Mouse (Mus musculus): ENCODE data around the gene Sycp3.
A peak's percentile ranks its signal among the peaks of the same experiment; 100 is the strongest.
"Not testable (repeated sequence)": the region's sequence is repeated elsewhere in the genome, so short reads cannot be mapped to it uniquely, and the experiment has no call there.

The Sycp3 gene

DNA sequence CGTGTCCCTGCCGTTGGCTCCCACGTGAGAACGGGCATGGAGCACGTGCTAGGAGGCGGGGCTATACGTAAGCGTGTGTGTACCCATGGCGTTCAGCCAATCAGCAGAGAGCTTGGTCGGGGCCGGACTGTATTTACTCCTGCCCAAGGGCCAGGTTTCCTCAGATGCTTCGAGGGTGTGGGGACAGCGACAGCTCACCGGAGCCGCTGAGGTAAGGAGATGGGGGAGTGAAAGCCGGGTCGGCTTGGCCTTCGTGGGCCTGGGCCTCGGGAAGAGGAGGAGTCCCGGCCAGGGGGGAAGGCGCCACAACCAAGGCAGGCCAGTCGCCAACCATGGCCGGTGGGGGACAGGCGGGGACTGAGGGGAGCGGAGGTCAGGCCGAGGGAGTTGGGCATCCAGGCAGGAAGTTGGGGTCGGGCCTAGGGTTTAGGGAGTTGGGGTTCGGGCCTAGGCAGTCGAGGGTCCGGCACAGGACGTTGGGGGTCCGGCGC, at the start of gene Sycp3:
Gene Sycp3 (plus strand): TSS at position 68 of the 491 bp plus-strand sequence.
- DNase-seq, result peak; percentile 11 to 15

DNA sequence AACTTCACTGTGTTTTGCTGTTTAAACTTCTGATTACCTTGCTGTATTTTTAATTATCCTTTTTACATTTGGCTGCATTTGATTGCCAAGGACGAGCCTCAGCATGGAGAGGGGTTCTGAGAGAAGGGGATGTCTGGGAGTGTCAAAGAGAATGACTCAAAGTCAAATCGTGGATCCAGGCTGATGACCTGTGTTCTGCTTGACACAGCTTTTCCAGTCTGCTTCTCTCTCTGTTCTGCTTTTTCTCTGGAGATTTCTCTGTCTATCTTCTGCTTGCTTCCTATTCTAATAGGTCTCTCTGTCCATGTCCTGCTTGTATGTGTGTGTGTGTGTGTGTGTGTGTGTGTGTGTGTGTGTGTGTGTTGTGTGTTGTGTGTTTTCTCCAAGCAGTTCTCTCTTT, 49.6 kb upstream of the Sycp3 start:
- DNase-seq, result no peak

DNA sequence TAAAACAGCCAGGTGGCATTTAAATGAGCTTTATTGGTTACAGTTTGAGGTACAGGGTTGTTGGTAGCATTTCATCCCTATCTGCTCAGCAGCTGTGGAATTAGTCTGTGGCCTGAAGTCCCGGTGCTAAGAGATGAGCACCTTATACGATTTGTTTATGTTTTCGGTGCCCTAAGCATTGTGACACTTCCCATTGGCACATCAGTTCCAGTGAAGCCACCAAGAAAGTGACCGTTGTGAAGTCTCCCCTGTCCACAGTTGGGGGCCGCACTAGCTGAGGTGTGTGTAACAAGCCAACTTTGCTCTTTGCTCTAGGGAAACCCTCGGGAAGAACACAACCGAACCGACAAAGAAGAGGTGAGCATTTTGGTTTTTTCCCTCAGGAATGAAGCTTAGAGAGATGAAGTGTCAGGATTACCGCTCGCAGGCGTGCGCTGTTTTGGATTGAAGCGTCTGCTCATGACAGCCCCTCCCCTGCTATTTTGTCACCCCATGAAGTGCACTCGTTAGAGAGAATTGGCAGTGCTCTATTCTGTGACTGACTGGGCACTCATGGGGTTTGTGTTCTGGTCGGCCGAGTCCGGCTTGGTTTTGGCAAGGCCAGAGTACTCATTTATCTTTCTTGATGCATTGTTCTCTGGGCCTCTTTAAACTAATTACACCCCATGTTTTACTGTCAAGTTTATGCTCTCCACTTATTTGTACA, 46.9 kb upstream of the Sycp3 start:
- DNase-seq, result peak; percentile 12 to 24

DNA sequence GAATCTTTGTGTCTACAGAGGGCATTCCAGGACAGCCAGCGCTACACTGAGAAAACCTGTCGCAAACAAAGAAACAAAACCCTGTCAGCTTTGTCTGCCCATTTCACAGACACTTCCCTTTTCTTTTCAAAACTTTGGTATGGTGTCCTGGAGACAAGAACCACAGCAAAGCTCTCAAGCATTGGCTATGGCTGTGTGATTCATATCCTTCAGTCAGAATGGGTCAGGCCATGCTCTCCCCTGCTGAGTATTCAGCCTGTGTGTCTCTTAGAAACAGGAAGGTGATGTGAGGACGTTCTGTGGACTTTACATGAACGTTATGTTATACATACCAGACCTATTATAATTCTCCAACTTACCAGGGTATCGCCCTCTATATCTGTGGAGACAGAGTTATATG, 41.7 kb upstream of the Sycp3 start:
- no peak for DNase-seq

DNA sequence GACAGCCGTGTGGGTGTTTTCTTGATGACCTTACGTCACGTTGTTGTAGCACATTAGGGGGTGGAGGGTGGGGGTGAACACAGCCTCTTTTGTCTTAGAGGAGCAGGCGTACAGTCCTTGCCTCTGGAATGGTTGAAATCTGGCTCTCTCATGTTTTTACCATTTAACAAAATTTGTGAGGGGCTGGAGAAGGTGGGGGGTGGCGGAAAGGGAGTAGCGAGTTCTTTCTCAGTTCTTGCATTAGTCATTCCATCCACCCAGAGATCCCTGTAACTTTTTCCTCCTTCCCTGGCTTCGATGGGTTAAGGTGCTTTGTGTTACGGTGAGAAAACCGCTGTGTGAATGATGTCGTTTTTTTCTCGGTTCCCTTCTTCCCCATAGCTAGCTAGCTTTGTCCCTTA, 39.2 kb upstream of the Sycp3 start:
- DNase-seq, result no peak

DNA sequence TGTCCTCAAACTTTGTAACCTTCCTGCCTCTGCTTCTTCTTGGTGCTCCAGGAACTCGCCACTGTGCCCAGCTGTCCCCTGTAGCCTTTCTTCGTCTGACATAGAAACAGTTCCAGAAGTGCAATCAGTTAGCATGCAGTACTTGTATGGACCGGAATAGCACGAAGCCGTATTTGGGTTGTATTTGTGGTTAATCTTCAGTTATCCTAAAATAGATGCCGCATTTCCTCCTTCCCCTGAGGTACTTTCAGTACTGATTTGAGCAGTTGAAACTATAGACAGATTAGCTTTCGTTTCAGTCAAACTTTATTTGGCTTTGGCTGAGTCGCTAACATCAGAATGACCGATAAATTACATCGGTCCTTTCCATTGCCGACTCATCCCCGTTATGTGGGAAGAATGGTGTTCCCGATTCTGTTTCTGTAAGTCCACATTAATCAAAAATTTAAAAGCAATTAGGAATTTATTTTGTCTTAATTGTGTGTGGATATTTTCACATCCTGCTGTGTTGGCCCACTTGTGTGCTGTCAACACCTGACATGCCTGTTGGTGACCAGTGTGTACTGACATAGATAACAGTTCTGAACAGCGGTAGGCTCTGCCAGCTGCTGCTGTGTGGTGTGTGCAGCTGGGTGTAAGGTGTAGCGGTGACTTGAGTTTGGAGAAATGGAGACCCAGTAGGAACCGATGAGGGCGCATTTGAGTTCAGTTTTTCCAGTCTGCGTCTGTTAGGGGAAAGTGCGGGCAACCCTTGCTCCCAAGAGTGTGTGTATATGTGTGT, 38.5 kb upstream of the Sycp3 start:
- no peak for DNase-seq

DNA sequence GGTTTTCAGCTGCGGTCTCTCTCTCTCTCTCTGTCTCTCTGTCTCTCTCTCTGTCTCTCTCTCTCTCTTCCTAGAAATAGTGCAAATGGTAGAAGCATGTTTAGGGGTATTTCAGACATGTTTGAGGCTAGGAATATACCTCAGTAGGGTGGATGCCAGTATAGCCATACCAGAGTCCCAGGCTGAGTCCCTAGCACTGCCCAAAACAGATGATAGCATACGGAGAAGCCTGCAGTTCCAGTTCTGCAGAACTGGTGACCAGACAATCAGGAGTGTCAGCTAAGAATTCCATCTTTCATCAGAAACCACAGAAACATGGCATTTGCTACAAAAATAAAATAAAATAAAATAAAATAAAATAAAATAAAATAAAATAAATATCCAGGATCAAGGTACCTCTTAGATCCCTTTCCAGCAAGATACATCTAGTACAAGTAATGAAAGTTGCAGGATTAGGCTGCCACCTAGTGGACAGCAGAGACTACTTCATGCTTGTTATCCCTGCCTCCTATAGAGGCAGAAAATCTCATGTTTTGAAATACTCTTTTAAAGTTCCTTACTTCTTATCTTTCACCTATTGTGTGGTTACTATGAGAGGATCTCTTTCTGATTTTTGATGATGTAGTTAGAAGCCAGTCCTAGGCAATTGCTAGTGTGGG, 33.1 kb upstream of the Sycp3 start:
- DNase-seq, result peak; percentile 79 to 83

DNA sequence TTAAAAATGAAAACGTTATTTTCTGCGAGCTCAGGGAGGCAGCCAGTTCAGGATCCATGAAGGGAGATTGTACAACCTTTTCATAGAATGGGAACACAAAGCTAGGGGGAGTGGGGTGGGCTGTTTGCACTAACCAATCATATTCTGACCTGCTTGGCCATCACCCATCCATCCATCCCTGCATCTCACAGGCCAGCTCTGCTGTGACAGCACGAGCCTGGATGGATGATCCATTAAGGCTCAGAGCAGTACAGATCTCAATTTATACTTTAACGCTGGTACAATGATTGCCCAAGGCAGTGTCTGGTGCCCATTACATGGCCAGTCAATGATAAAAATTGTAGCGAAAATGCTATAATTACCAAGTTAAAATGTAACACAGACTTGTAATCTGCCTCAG, 32.5 kb upstream of the Sycp3 start:
- DNase-seq, result no peak

DNA sequence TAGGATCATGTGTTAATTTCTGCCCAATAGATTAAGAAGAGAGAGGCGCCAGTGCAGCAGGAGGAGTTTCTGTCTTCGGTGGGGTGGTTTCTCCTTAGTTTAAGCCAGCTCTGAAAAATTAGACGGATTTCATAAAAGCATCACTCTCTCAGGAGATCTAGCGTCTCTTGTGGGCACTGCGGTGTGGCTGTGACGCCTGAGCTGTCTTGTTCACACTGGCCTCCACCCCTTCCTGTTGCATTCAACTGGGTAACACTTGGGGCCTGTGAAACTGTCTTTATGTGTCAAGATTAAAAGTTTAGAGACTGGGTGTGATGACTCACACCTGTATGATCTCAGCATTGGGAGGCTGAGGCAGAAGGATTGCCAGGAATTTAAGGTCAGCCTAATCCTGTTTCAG, 31.4 kb upstream of the Sycp3 start:
- no peak for DNase-seq

DNA sequence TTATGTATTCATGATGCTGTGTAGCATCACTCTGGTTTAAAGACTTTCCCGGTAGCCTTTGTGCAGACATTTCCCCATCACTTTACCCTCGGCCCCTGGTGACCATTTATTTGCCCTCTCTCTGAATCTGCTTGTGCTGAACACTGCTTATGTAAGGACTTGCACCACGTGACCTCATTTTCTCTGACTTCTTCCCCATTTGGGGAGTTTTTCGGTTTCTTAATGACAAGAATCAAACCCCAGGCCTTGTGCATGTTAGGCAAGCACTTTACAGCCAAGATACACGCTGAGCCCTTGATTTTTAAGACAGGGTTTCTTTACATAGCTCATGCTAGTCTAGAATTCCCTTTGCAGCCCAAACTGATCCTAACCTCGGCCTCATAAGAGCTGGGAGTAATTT, 18.1 kb upstream of the Sycp3 start:
- no peak for DNase-seq

DNA sequence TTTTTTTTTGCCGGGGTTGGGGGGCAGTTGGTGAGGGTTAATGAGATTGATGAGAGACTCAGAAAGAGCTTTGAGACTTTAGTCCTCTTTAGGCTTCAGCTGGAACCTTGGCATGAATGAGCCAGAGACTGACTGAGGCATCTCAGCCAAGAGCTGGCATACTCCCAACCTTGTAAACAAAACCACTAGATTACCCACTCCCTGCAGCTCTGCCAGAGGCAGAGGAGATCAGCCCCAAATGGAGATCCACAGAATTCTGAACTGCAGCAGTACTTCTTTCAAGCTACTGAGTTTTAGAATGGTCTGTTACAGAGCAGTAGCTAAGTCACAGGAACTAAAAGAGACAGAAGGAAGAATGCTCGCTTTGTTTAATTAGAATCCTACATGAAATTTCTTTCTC, 8.1 kb upstream of the Sycp3 start:
- DNase-seq, result peak; percentile 86 to 90

DNA sequence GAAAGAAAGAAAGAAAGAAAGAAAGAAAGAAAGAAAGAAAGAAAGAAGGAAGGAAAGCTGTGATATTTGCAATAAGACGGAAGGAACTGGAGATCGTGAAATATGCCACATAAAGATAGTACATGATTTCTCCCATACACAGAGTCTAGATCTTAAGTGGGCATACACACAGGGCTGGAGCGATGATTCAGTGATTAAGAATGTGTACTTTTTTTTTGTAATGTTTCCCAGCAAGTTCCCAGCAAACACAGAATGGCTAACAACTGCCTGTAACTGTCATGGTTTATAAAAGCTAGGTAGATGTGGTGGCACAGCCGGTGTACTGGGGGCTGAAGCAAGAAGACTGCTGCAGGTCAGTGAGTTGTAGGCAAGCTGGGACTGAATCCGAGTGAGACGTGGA, 7.4 kb upstream of the Sycp3 start:
- DNase-seq, result no peak

DNA sequence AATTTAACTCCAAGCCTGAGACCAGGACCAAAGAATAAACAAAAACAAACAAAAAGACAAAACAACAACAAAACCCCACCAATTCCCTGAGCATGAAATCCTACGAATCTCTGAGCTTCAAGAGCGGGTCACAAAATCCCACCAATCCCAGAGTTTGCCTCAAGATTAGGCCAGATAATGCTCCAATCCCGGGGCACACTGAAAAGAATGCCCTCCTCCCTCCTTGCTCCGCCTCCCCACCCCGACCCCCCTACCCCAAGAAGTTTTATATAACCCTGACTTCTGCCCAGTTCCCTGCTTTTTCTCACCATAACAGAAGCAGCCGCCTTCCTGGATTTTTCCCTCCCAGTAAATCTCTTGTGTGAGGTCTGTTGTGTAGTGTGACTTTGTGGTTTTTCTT, 1.6 kb upstream of the Sycp3 start:
- DNase-seq, result no peak

DNA sequence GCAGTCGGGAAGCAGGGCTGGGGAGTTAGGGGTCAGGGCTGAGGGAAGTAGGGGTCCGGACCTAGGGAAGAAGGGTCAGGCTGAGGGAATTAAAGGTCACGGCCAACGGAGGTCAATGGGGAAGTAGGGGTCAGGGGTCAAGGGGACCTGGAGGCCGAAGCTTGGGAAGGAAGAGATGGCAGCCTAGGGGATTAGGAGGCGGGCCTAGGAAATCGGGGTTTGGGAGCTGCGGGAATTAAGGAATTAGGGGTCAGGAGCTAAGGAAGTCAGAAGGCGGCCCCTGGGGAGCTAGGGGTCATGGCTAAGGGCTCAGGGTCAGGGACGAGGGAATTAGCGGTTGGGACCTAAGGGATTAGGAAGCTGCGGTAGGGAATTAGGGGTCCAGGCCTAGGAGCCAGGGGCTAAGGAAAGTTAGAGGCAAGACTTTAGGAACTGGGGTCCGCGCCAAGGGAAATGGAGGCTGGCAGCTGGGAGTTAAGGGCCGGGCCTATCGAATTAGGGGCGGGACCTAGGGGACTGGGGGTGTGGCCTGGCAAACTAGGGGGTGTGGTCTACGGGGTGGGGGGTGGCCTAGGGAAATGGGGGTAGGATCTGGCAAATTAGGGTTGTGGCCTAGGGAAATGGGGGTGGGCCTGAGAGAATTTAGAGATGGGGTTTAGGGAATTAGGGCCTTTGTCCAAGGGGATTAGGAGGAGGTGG, 902 bp downstream of the Sycp3 start:
- DNase-seq, result no peak

DNA sequence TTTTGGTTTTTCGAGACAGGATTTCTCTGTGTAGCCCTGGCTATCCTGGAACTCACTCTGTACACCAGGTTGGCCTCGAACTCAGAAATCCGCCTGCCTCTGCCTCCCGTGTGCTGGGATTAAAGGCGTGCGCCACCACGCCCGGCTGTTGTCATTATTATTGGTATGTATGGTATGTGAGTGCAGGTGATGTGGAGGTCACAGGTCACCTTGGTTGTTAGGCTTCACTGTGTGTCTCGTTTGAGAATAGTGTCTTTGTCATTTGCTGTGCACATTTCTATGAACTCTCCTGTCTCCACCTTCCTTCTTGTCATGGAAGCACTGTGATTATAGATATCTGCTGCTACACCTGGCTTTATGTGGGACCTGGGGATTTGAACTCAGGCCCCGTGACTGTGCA, 23.5 kb downstream of the Sycp3 start:
- DNase-seq, result not testable (repeated sequence)

DNA sequence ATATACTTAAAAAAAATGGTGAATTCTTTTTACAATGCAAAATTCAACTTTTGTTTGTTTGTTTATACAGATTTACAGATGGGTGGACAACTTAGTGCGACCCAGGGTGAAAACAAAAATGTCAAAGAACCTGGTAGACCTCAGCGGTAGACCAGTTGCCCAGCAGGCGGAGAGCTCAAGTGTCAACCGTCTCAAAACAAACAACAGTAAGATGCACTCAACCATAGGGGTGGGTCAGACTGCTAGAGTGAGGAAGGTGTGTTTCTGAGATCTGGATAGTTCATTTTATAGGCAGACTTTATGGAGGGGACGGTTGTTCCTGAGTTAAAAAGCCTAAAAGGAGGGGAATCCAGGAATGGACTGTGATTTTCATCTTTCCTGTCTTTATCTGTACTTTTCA, 29.3 kb downstream of the Sycp3 start:
- no peak for DNase-seq

DNA sequence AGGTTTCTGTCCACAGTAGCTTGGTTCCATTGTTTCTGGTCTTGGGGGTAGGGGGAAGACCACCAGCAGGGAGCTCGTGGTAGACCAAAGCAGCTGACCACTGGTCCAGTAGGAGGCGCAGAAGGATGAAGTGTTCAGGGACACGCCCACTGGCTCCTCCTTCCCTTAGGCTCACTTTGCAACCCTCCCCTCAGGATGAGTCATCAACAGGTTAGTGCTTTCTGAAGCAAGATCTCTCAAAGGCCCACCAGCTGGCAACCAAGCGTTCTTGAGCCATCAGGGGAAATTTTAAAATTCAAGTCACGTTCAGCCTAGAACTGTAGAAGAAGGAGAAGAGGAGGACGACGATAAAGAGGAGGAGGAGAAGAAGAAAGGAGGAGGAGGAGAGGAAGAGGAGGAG, 32.3 kb downstream of the Sycp3 start:
- no peak for DNase-seq

DNA sequence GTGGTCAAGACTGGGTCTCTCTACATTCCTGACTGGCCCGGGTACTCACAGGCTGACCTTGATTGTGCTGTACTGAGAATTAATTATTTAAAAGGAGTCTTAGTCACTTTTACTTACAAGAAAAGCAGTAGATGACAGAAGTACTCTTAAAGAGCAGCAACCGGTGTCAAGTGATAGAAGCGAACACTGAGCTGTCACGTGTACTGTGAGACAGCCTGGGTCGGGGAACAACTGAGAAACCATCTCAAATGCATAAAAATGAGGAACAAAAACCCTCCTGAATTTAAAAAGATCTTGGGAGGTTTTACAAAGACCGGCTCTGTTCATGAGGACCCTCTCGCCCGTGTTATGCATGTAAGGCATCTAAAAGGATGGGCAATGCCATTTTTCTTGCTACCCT, 33.3 kb downstream of the Sycp3 start:
- DNase-seq, result no peak

DNA sequence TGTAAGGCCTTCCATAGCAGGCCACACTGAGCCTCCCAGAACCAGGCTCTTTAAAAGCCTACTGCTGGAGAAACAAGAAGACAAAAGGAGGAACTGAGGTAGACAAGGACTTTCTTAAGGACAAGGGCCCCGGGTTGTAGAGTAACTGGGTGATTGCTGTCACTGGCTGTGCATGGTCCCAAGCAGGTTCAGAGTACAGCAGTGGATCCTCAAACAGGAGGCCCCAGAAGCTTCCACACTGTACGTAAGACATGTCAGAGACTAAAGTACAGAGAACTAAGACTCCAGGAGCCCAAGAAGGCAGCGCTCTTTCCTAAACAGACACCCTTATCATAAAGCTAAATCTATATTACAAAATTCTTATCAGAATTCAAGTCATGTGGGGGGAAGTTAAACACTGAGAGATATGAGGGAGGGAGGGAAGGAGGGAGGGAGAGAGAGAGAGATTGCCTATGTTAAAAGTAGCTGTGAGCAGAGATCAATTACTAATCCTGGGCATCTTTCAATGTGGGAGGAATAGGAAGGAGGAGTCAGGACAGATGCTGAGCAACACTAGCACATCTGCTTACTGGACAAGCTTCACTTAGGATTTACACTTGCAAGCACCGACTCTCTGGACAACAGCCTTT, 35.7 kb downstream of the Sycp3 start:
- no peak for DNase-seq

DNA sequence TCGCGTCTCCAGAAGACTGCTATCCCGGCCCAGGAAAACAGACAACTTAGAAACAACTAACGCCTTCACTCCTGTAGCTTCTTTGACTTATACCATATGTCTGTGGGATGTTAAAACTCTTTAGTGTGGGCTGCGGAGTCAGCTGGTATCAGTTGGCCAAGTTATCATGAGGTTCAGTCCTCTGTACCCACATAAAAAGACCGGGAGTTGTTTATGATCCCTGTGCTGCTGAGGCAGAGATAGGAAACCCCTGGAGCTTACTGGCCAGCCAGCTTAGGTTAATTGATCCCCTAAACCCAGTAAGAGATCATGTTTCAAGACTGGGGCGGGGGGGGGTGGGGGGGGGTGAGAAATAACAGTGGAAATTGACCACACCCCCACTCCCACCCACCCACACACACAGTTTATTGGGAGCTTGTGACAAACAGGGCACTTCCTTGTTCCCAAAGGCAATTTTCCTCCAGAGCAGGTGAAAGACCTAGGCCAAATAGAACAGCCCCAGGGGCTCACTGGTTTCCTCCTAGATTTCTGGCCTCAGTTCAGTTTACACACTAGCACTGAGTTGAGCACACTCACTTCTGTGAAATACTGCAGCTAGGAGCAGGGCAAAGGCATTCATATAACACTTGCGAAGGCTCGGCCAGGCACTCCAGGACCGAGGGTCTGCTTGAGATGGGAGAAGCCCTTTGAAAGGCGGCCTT, 37.6 kb downstream of the Sycp3 start:
- no peak for DNase-seq

DNA sequence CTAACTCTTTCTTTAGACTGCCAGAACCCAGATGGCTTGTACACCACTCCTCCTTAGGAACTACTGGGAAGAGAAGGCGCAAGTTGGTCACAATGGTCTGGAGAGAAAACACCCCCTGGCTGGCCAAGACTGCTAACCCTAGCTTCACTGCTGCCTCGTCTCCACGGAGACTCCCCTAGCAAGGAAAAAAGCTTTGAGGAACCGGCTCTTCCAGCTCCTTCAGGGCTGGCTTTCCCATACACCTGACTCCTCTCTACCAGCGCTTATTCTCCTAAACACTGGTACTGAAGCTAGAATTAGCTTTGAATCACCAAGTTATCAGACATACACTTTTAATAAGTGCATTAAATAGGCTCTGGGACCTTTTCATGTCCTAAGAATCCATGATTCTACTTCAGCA, 40.6 kb downstream of the Sycp3 start:
- DNase-seq, result no peak

DNA sequence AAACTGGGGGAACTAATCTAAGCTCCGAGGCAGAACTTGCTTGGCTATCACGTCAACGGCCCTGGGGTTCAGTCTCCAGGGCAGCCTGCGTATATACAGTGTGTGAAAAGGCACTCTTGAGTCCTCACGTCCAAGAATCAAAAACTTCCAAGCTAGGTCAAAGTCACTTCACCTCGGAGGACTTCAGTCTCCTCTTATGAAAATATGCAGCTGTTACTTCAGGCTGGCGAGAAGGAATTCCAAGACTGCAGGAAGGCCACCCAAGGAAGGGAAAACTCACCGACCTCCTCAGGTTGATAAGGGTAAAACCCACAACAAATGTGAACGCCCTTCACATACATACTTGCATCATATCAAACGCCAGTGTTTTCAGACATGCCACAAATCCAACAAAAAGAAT, 42.0 kb downstream of the Sycp3 start:
- DNase-seq, result no peak
